Comparison of ENCODE assay signal across 8 mouse cellular contexts in the genomic region with DNA sequence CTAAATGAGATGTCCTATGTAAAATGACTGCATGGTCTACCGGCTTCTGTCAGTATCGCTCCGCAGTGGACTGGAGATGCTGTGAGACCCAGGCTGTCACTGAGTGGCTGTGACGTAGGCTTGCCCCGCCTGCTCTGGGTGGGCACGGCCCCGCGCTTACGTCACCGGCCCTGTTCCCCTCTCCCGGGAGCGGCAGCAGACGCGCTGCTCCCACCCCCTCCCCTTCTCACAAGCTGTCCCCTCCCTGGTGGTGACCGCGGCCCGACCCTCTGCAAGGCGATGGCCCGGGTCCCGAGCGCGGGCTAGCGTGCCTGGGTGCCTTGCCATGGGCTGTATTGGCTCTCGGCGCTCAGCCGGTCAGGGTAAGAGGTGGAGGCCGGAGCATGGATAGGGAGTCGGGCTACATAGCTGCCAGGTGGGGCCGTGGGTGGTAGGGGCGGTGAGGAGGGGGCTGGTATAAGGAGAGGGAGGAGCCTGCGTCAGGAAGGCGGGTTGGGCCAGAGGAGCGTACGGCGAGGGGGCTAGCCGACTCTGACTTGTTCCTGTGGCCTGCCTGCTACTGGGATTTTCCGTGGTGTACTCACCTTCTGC. TPM values are rescaled to one million over a fixed set of nuclear protein-coding genes. Genes with fewer than 3 reads are reported as not detected.
A peak's percentile ranks its signal among the peaks of the same experiment; 100 is the strongest.
DNase-seq lines count a peak whose midpoint lies in the region; ATAC-seq and TF ChIP-seq lines count a peak whose summit lies in the region.

TSS of gene Fam131a (plus strand) at position 131 of the 591 bp plus-strand sequence.

- intact Hi-C loops in heart, postnatal 36 days (cut with DNase I): loop anchor here (1.0 kb wide), 1 partner anchor 19 kb away; no protein-coding TSS in a partner anchor

- peak; percentile 86 for DNase-seq in G1E (ENCODE audit: low spot score)
- DNase-seq in cerebellum, adult 8-10 months: peak; percentile 89
- DNase-seq in forelimb bud, embryonic 11.5 days (ENCODE audit: low read depth, low spot score): peak; percentile 87
- DNase-seq in heart, postnatal 36 days: peak; percentile 89 to 91
- DNase-seq in layer of hippocampus, adult 18-20 months (ENCODE audit: low spot score in 2 of 2): peak; percentile 95 to 97
- DNase-seq in liver, postnatal 0 days: peak; percentile 88
- peak; percentile 72 to 74 for DNase-seq in thymus, adult 18-20 months

- H3K27me3 ChIP-seq in G1E (ENCODE audit: insufficient read depth, low read length): no peaks in the 10 kb centered on the region
- H3K27me3 ChIP-seq in liver, postnatal 0 days (ENCODE audit: insufficient read depth, low read length): peaks cover 20% of the 10 kb centered on the region
- H3K27me3 ChIP-seq in neural tube, embryonic 14.5 days (ENCODE audit: control insufficient read depth, insufficient read depth, low read length): no peaks in the 10 kb centered on the region

- H3K9me3 ChIP-seq in G1E (replicated peaks): no peaks in the 10 kb centered on the region
- no peaks in the 10 kb centered on the region for H3K9me3 ChIP-seq in liver, postnatal 0 days (ENCODE audit: low read length)
- H3K9me3 ChIP-seq in neural tube, embryonic 14.5 days (ENCODE audit: control insufficient read depth, low read length): no peaks in the 10 kb centered on the region

- ATAC-seq in G1E (ENCODE audit: extremely low read depth, insufficient number of reproducible peaks, low FRiP score, poor library complexity, severe bottlenecking): peak; percentile 93
- ATAC-seq in liver, postnatal 0 days: peak; percentile 85
- peak; percentile 94 for ATAC-seq in neural tube, embryonic 14.5 days (ENCODE audit: low read depth)

- H3K4me3 ChIP-seq in G1E (ENCODE audit: low read depth, low read length): peak within 1 kb of the TSS; percentile 79
- H3K4me3 ChIP-seq in liver, postnatal 0 days (ENCODE audit: low read depth, low read length): peak within 1 kb of the TSS; percentile 68
- peak within 1 kb of the TSS; percentile 59 for H3K4me3 ChIP-seq in neural tube, embryonic 14.5 days (ENCODE audit: low read depth, low read length)

- TF ChIP-seq CTCF in G1E (IDR thresholded peaks at IDR 0.05; ENCODE audit: low read depth, low read length): no peak
- no peak for TF ChIP-seq CTCF in liver, postnatal 0 days (IDR thresholded peaks at IDR 0.05; ENCODE audit: low read depth)

- TF ChIP-seq EP300 in liver, postnatal 0 days (IDR thresholded peaks at IDR 0.05; ENCODE audit: low read depth): no peak

- peaks cover 65% of the 10 kb centered on the region for H3K36me3 ChIP-seq in G1E (replicated peaks)
- H3K36me3 ChIP-seq in liver, postnatal 0 days (replicated peaks; ENCODE audit: insufficient read depth, low read length): peaks cover 39% of the 10 kb centered on the region
- H3K36me3 ChIP-seq in neural tube, embryonic 14.5 days (ENCODE audit: control insufficient read depth, insufficient read depth, low read length): peaks cover 23% of the 10 kb centered on the region

- 1% methylated on average over 37 of the region's 37 CpGs for WGBS in liver, postnatal 0 days (ENCODE audit: insufficient replicate concordance)
- WGBS in neural tube, embryonic 14.5 days: under 1% methylated on average over 35 of the region's 37 CpGs

- H3K4me1 ChIP-seq in G1E (ENCODE audit: insufficient read depth, low read depth, low read length): peaks cover 76% of the 10 kb centered on the region
- H3K4me1 ChIP-seq in liver, postnatal 0 days (ENCODE audit: insufficient read depth): peaks cover 27% of the 10 kb centered on the region
- H3K4me1 ChIP-seq in neural tube, embryonic 14.5 days (ENCODE audit: control insufficient read depth, insufficient read depth, low read length): peaks cover 35% of the 10 kb centered on the region

- H3K4me2 ChIP-seq in liver, postnatal 0 days (ENCODE audit: low read depth, low read length): peak within 1 kb of the TSS; percentile 94
- H3K4me2 ChIP-seq in neural tube, embryonic 14.5 days (ENCODE audit: low read depth, low read length): peak within 1 kb of the TSS; percentile 86

- peak within 1 kb of the TSS; percentile 77 for H3K9ac ChIP-seq in liver, postnatal 0 days (replicated peaks)
- peak within 1 kb of the TSS; percentile 74 for H3K9ac ChIP-seq in neural tube, embryonic 14.5 days (replicated peaks; ENCODE audit: low read depth, low read length)

- peak within 1 kb of the TSS; percentile 64 for H3K27ac ChIP-seq in liver, postnatal 0 days (ENCODE audit: low read depth)
- peak within 1 kb of the TSS; percentile 94 for H3K27ac ChIP-seq in neural tube, embryonic 14.5 days (ENCODE audit: low read depth, low read length)

RNA-seq across cellular contexts. Expression of gene Fam131a, which starts in this region (rescaled TPM):
- total RNA-seq in G1E (2014; fragmentation: Nextera tagmentation) (3.1 and 3.9 TPM in 2 replicates), G1E (2017) (1.2 and 2.6 TPM in 2 replicates)
- 9.5 and 10.1 TPM in 2 replicates for polyA plus RNA-seq in G1E (2012)
- 10 to 100 TPM; 27.9 to 30.2 TPM for total RNA-seq in heart, postnatal 36 days (2021)
- total RNA-seq in layer of hippocampus, adult 18-20 months (2021): 100 to 1,000 TPM; 445 to 503 TPM
- 0.88 and 1.4 TPM in 2 replicates for polyA plus RNA-seq in liver, postnatal 0 days (2015; fragmentation: Nextera tagmentation; extraction: Ambion mirVana)
- polyA plus RNA-seq in neural tube, embryonic 14.5 days (2014; fragmentation: Nextera tagmentation; extraction: Ambion mirVana): 42.5 and 48.2 TPM in 2 replicates

Comparison
In these comparisons a context has a peak if more than half of its experiments do, and no peak if none do; other contexts are left out.
1. Peak in every context shown above with its lines: DNase-seq, ATAC-seq, H3K4me3 ChIP-seq and H3K27ac ChIP-seq.
2. RNA of gene Fam131a (total RNA-seq): 445 to 503 TPM in layer of hippocampus, adult 18-20 months; 27.9 to 30.2 TPM in heart, postnatal 36 days and 1.2 to 3.9 TPM in G1E; every median in the first group is over 10 times any median in the second.